Mouse (Mus musculus): ENCODE data around the gene Fam71a. TPM values are rescaled to one million over a fixed set of nuclear protein-coding genes. Genes with fewer than 3 reads are reported as not detected.

Fam71a gene
- polyA plus RNA-seq (2017; shearing (Covaris generic)): not detected

GRCm38 (mm10) chr1:191164717-191165116 is at the start of gene Fam71a:
TSS of gene Fam71a (minus strand) at chr1:191164817.

Other genes starting within 250 kb of the Fam71a start
- 95.1 TPM for gene Angel2, start 239.7 kb downstream of the Fam71a start, polyA plus RNA-seq (2017; shearing (Covaris generic))
- not detected for gene Vash2, start 185.5 kb downstream of the Fam71a start, polyA plus RNA-seq (2017; shearing (Covaris generic))
- gene Flvcr1, start 138.7 kb downstream of the Fam71a start, polyA plus RNA-seq (2017; shearing (Covaris generic)): 29.0 TPM
- not detected for gene Spata45, start 128.2 kb downstream of the Fam71a start, polyA plus RNA-seq (2017; shearing (Covaris generic))
- 7.6 TPM for gene Tatdn3, start 101.9 kb downstream of the Fam71a start, polyA plus RNA-seq (2017; shearing (Covaris generic))
- 0.72 TPM for gene Nsl1, start 101.8 kb downstream of the Fam71a start, polyA plus RNA-seq (2017; shearing (Covaris generic))
- gene Batf3, start 67.0 kb downstream of the Fam71a start, polyA plus RNA-seq (2017; shearing (Covaris generic)): not detected
- gene Atf3, start 53.2 kb upstream of the Fam71a start, polyA plus RNA-seq (2017; shearing (Covaris generic)): 0.75 TPM
- gene Nenf, start 153.4 kb upstream of the Fam71a start, polyA plus RNA-seq (2017; shearing (Covaris generic)): 6.0 TPM
- gene Tmem206, start 161.1 kb upstream of the Fam71a start, polyA plus RNA-seq (2017; shearing (Covaris generic)): 13.4 TPM
- 506 TPM for gene Ppp2r5a, start 238.5 kb upstream of the Fam71a start, polyA plus RNA-seq (2017; shearing (Covaris generic))

Measured in naive thymus-derived CD4-positive, alpha-beta T cell, adult 5 months (primary cell).